Mouse (Mus musculus): ENCODE results near the gene Nkain4.
A peak's percentile ranks its signal among the peaks of the same experiment; 100 is the strongest.

The Nkain4 gene

GRCm38 (mm10) chr2:180893537-180894028 lies 60.9 kb downstream of the Nkain4 start:
- DNase-seq (ENCODE audit: low spot score): no peak

GRCm38 (mm10) chr2:180892841-180893521 lies 61.5 kb downstream of the Nkain4 start:
- peak; percentile 89 for DNase-seq (ENCODE audit: low spot score)

GRCm38 (mm10) chr2:180891835-180892323 lies 62.6 kb downstream of the Nkain4 start:
- no peak for DNase-seq (ENCODE audit: low spot score)

- peak; percentile 66 for DNase-seq (ENCODE audit: low spot score)
These were observed 63.2 kb downstream of the Nkain4 start for GRCm38 (mm10) chr2:180891075-180891834.

GRCm38 (mm10) chr2:180890422-180891074 lies 64.0 kb downstream of the Nkain4 start:
- no peak for DNase-seq (ENCODE audit: low spot score)

GRCm38 (mm10) chr2:180889921-180890280 lies 64.6 kb downstream of the Nkain4 start:
- DNase-seq (ENCODE audit: low spot score): no peak

- no peak for DNase-seq (ENCODE audit: low spot score)
These were observed 65.1 kb downstream of the Nkain4 start for GRCm38 (mm10) chr2:180889271-180889920.

GRCm38 (mm10) chr2:180885270-180885669 lies 69.2 kb downstream of the Nkain4 start:
- no peak for DNase-seq (ENCODE audit: low spot score)

Data from left cerebral cortex, adult 11 months (tissue).